Mouse (Mus musculus) embryonic fibroblast, embryonic 13.5 days (primary cell): ENCODE measurements around the gene Calm3. TPM values are rescaled to one million over a fixed set of nuclear protein-coding genes. Genes with fewer than 3 reads are reported as not detected.
A peak's percentile ranks its signal among the peaks of the same experiment; 100 is the strongest.

Source experiments
- H3K27ac ChIP-seq: 2 replicates; pipeline ENCODE4 v1.5.1; 2012; ENCODE audit warnings: low read length, control low read depth, inconsistent platforms; ENCODE audit not compliant: insufficient read depth
- H3K4me1 ChIP-seq: 2 replicates; pipeline ENCODE4 v1.6.1; 2011; ENCODE audit warnings: low read length; ENCODE audit not compliant: control insufficient read depth, insufficient read depth
- H3K4me3 ChIP-seq: 2 replicates; pipeline ENCODE4 v1.5.1; 2011; ENCODE audit warnings: mild to moderate bottlenecking, control low read depth, low read length; ENCODE audit not compliant: insufficient read depth
- CTCF ChIP-seq: IDR thresholded peaks from 2 replicates; pipeline ENCODE4 v1.5.1; 2011; ENCODE audit warnings: mild to moderate bottlenecking, control low read depth, low read length, moderate library complexity, borderline replicate concordance; ENCODE audit not compliant: insufficient read depth
- POLR2A ChIP-seq: IDR thresholded peaks from 2 replicates; pipeline ENCODE4 v1.6.1; 2011; ENCODE audit warnings: low read depth, mild to moderate bottlenecking, control low read depth, low read length, moderate library complexity
- polyA plus RNA-seq: library from polyadenylated mRNA; stranded (reverse); fragments of >200 nt; gene quantifications from 2 replicates; pipeline ENCODE4 v1.2.4, GENCODE M21; 2011; ENCODE audit warnings: low read depth; ENCODE audit not compliant: missing spikeins, insufficient read length

Calm3 gene
- polyA plus RNA-seq, 1 experiment = 588 TPM

- Histone ChIP-seq H3K4me1 (no peaks in the 10 kb centered on the region), H3K4me3 (peak overlapping the region; percentile 84), H3K27ac (peak overlapping the region; percentile 44)
- TF ChIP-seq POLR2A (no peak), CTCF (no peak)
These were observed 47.3 kb downstream of the Calm3 start for GRCm38 (mm10) chr7:16876608-16877007.

- peak overlapping the region; percentile 84 for H3K4me3 ChIP-seq
- TF ChIP-seq CTCF (no peak), POLR2A (no peak)
- H3K4me1 ChIP-seq = no peaks in the 10 kb centered on the region
- peak overlapping the region; percentile 44 for H3K27ac ChIP-seq
These were observed 47.9 kb downstream of the Calm3 start for GRCm38 (mm10) chr7:16876006-16876405.

- no peak for TF ChIP-seq CTCF
- TF ChIP-seq POLR2A = no peak
- peak overlapping the region; percentile 84 for H3K4me3 ChIP-seq
- no peaks in the 10 kb centered on the region for H3K4me1 ChIP-seq
- H3K27ac ChIP-seq = no peak overlapping the region
These were observed 48.6 kb downstream of the Calm3 start for GRCm38 (mm10) chr7:16875326-16875725.

- peak within 1 kb of the TSS; percentile 84 for H3K4me3 ChIP-seq
- peak within 1 kb of the TSS; percentile 76 for H3K27ac ChIP-seq
- TF ChIP-seq POLR2A (no peak), CTCF (no peak)
- no peaks in the 10 kb centered on the region for H3K4me1 ChIP-seq
These were observed 48.8 kb downstream of the Calm3 start, which contains the start of gene Dact3 for GRCm38 (mm10) chr7:16875310-16875325. TSS of gene Dact3 (plus strand) at chr7:16875317.

GRCm38 (mm10) chr7:16874756-16875309 lies 49.1 kb downstream of the Calm3 start:
- peak overlapping the region; percentile 32 for H3K4me3 ChIP-seq
- H3K27ac ChIP-seq = peak overlapping the region; percentile 76
- H3K4me1 ChIP-seq = no peaks in the 10 kb centered on the region
- peak; percentile 65 for TF ChIP-seq POLR2A
- TF ChIP-seq CTCF = no peak

- Histone ChIP-seq H3K4me1 (no peaks in the 10 kb centered on the region), H3K4me3 (peak overlapping the region; percentile 32), H3K27ac (peak overlapping the region; percentile 76)
- TF ChIP-seq POLR2A (no peak; the same call in 1 of the 2 replicates), CTCF (peak; percentile 99)
These were observed 49.7 kb downstream of the Calm3 start for GRCm38 (mm10) chr7:16874190-16874589.

GRCm38 (mm10) chr7:16873392-16873791 lies 50.5 kb downstream of the Calm3 start:
- TF ChIP-seq POLR2A (no peak), CTCF (no peak)
- no peak overlapping the region for H3K27ac ChIP-seq
- H3K4me3 ChIP-seq = no peak overlapping the region
- no peaks in the 10 kb centered on the region for H3K4me1 ChIP-seq

GRCm38 (mm10) chr7:16872478-16872877 lies 51.4 kb downstream of the Calm3 start:
- Histone ChIP-seq H3K27ac (no peak overlapping the region), H3K4me3 (no peak overlapping the region), H3K4me1 (no peaks in the 10 kb centered on the region)
- TF ChIP-seq CTCF = no peak
- TF ChIP-seq POLR2A = no peak

GRCm38 (mm10) chr7:16871600-16871999 lies 52.3 kb downstream of the Calm3 start:
- TF ChIP-seq CTCF (no peak), POLR2A (no peak)
- Histone ChIP-seq H3K4me1 (no peaks in the 10 kb centered on the region), H3K4me3 (no peak overlapping the region), H3K27ac (no peak overlapping the region)

- TF ChIP-seq POLR2A (no peak), CTCF (no peak)
- no peaks in the 10 kb centered on the region for H3K4me1 ChIP-seq
- H3K4me3 ChIP-seq = no peak overlapping the region
- no peak overlapping the region for H3K27ac ChIP-seq
These were observed 54.4 kb downstream of the Calm3 start for GRCm38 (mm10) chr7:16869497-16869896.

GRCm38 (mm10) chr7:16867488-16867887 lies 56.4 kb downstream of the Calm3 start:
- Histone ChIP-seq H3K27ac (no peak overlapping the region), H3K4me1 (no peaks in the 10 kb centered on the region), H3K4me3 (no peak overlapping the region)
- no peak for TF ChIP-seq POLR2A
- no peak for TF ChIP-seq CTCF

Other genes starting within 250 kb of the Calm3 start
- gene Ceacam15, start 248.4 kb downstream of the Calm3 start, polyA plus RNA-seq = not detected in 2 replicates
- not detected in 2 replicates for gene Ceacam9, start 202.2 kb downstream of the Calm3 start, polyA plus RNA-seq
- gene Ap2s1, start 185.7 kb downstream of the Calm3 start, polyA plus RNA-seq = 118 and 124 TPM in 2 replicates
- 47.9 and 74.5 TPM in 2 replicates for gene Slc1a5, start 142.8 kb downstream of the Calm3 start, polyA plus RNA-seq
- 58.4 and 67.1 TPM in 2 replicates for gene Strn4, start 108.2 kb downstream of the Calm3 start, polyA plus RNA-seq
- 21.0 and 25.2 TPM in 2 replicates for gene Fkrp, start 107.4 kb downstream of the Calm3 start, polyA plus RNA-seq
- gene Prkd2, start 81.2 kb downstream of the Calm3 start, polyA plus RNA-seq = 17.2 and 17.8 TPM in 2 replicates
- gene Dact3, start 48.8 kb downstream of the Calm3 start, polyA plus RNA-seq = 34.8 and 37.3 TPM in 2 replicates
- gene Gng8, start 32.3 kb downstream of the Calm3 start, polyA plus RNA-seq = 24.1 and 24.7 TPM in 2 replicates
- gene Ptgir, start 17.6 kb downstream of the Calm3 start, polyA plus RNA-seq = 1.4 and 1.6 TPM in 2 replicates
- 0.73 and 1.3 TPM in 2 replicates for gene Pnmal2, start 20.6 kb upstream of the Calm3 start, polyA plus RNA-seq
- gene Pnmal1, start 35.6 kb upstream of the Calm3 start, polyA plus RNA-seq = not detected in 2 replicates
- gene Gm42372, start 59.0 kb upstream of the Calm3 start, polyA plus RNA-seq = not detected in 2 replicates
- 9.4 and 15.0 TPM in 2 replicates for gene Ccdc8, start 68.6 kb upstream of the Calm3 start, polyA plus RNA-seq
- gene Ppp5c, start 103.8 kb upstream of the Calm3 start, polyA plus RNA-seq = 63.2 and 72.7 TPM in 2 replicates
- gene Hif3a, start 138.3 kb upstream of the Calm3 start, polyA plus RNA-seq = 0.16 TPM in 1 of 2 replicates, not detected in the other
- gene Psg16, start 149.9 kb upstream of the Calm3 start, polyA plus RNA-seq = 0.12 TPM in 1 of 2 replicates, not detected in the other
- not detected in 2 replicates for gene Ceacam3, start 226.2 kb upstream of the Calm3 start, polyA plus RNA-seq